ENCODE assay signal across 9 mouse cellular contexts in the genomic region with DNA sequence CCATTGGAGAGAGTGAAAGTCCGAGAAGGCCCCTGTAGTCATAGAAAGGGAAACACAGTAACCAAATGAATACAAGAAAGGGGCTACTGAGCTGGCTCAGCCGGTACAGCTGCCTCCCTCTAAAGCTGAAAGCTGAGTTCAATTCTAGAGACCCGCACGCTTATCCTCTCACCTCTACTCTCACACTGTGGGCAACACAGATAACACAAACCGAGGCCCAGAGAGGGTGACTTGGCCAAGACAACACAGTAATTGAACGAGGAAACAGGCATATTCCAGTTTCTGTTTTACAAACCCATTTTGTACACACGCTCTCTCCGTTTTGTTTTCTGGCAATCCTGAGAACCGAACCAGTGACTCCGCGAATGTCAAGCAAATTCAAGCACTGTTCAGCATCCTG. TPM values are rescaled to one million over a fixed set of nuclear protein-coding genes. Genes with fewer than 3 reads are reported as not detected.
DNase-seq lines count a peak whose midpoint lies in the region; ATAC-seq and TF ChIP-seq lines count a peak whose summit lies in the region.
"Had no signal": no experiment of that assay in that cellular context is flagged by ENCODE, and none has a peak within 500 bp of the region (broad histone marks: within the 10 kb centered on the region; RNA-seq: fewer than 3 reads in every experiment).

No protein-coding gene starts in this region.

- TF ChIP-seq POLR2A in lung, adult 2 months (IDR thresholded peaks at IDR 0.05; ENCODE audit: borderline replicate concordance, extremely low read depth, low read depth, low read length): no peak
- no peak for TF ChIP-seq POLR2A in olfactory bulb, adult 2 months (IDR thresholded peaks at IDR 0.05; ENCODE audit: insufficient read depth, low read depth, low read length)

- no peak for DNase-seq in lung, adult 2 months
- no peak for DNase-seq in left cerebral cortex, postnatal 10 days (ENCODE audit: extremely low spot score in 1 of 2, low spot score in 2 of 2)
- no peak for DNase-seq in left cerebral cortex, adult 8-10 months (ENCODE audit: low spot score in 2 of 2)
- no peak for DNase-seq in right cerebral cortex, postnatal 36 days (ENCODE audit: low spot score in 2 of 2)
- DNase-seq: adrenal gland, postnatal 36 days had no signal

- H3K27ac ChIP-seq in lung, embryonic 16.5 days (ENCODE audit: low read length): no peak overlapping the region
- no peak overlapping the region for H3K27ac ChIP-seq in limb, embryonic 12.5 days
- no peak overlapping the region for H3K27ac ChIP-seq in olfactory bulb, adult 2 months (ENCODE audit: insufficient read depth, low read depth, low read length)

- intact Hi-C loops in left cerebral cortex, postnatal 10 days (cut with DNase I): no loop called here

- no peaks in the 10 kb centered on the region for H3K36me3 ChIP-seq in lung, embryonic 16.5 days (ENCODE audit: control insufficient read depth, insufficient read depth, low read length)
- no peaks in the 10 kb centered on the region for H3K36me3 ChIP-seq in limb, embryonic 12.5 days

- H3K4me1 ChIP-seq in lung, embryonic 16.5 days (replicated peaks; ENCODE audit: control insufficient read depth, insufficient read depth, low read length): peaks cover 14% of the 10 kb centered on the region
- H3K4me1 ChIP-seq in lung, adult 2 months (ENCODE audit: control insufficient read depth, insufficient read depth, low read length): peaks cover 9% of the 10 kb centered on the region
- H3K4me1 ChIP-seq in limb, embryonic 12.5 days (replicated peaks): peaks cover 16% of the 10 kb centered on the region
- peaks cover 56% of the 10 kb centered on the region for H3K4me1 ChIP-seq in olfactory bulb, adult 2 months (ENCODE audit: control insufficient read depth, insufficient read depth, low read length)

- no peak for ATAC-seq in lung, embryonic 16.5 days (ENCODE audit: low read depth)
- ATAC-seq in erythroblast, adult 5-6 weeks (replicated peaks; ENCODE audit: low FRiP score, poor library complexity, severe bottlenecking): peak; percentile 39
- no peak for ATAC-seq in limb, embryonic 12.5 days (ENCODE audit: insufficient number of reproducible peaks, insufficient read depth, low FRiP score, low TSS enrichment, low read depth)

- peak overlapping the region; percentile 76 for H3K4me3 ChIP-seq in lung, embryonic 16.5 days (ENCODE audit: low read length)
- no peak overlapping the region for H3K4me3 ChIP-seq in lung, adult 2 months (replicated peaks; ENCODE audit: extremely low read depth, low read depth, low read length)
- peak overlapping the region; percentile 72 for H3K4me3 ChIP-seq in limb, embryonic 12.5 days (replicated peaks)
- H3K4me3 ChIP-seq in olfactory bulb, adult 2 months (ENCODE audit: insufficient read depth, low read depth, low read length): peak overlapping the region; percentile 64

- no peaks in the 10 kb centered on the region for H3K27me3 ChIP-seq in lung, embryonic 16.5 days (ENCODE audit: control insufficient read depth, insufficient read depth, low read depth, low read length)
- H3K27me3 ChIP-seq in limb, embryonic 12.5 days: no peaks in the 10 kb centered on the region

- 85% methylated on average over 11 of the region's 11 CpGs for WGBS in lung, embryonic 16.5 days
- 82% methylated on average over 11 of the region's 11 CpGs for WGBS in lung, adult 2 months
- 88% methylated on average over 11 of the region's 11 CpGs for WGBS in limb, embryonic 12.5 days
- 55% methylated on average over 11 of the region's 11 CpGs for WGBS in olfactory bulb, adult 2 months

- no peaks in the 10 kb centered on the region for H3K9me3 ChIP-seq in lung, embryonic 16.5 days (ENCODE audit: control insufficient read depth, low read length)
- no peaks in the 10 kb centered on the region for H3K9me3 ChIP-seq in limb, embryonic 12.5 days

- peak overlapping the region; percentile 71 for H3K4me2 ChIP-seq in lung, embryonic 16.5 days (ENCODE audit: low read depth, low read length)
- peak overlapping the region; percentile 97 for H3K4me2 ChIP-seq in limb, embryonic 12.5 days

- peak overlapping the region; percentile 76 for H3K9ac ChIP-seq in lung, embryonic 16.5 days (ENCODE audit: low read length)
- H3K9ac ChIP-seq in limb, embryonic 12.5 days (replicated peaks): peak overlapping the region; percentile 77; the same call in 1 of the 2 replicates

- no peak for TF ChIP-seq CTCF in lung, adult 2 months (IDR thresholded peaks at IDR 0.05; ENCODE audit: insufficient read depth, low read length)
- TF ChIP-seq CTCF in olfactory bulb, adult 2 months (IDR thresholded peaks at IDR 0.05; ENCODE audit: insufficient read depth, low read depth, low read length): no peak

RNA-seq across cellular contexts. Expression of a gene that starts 1.1 kb away (rescaled TPM):
- 64.5 and 65.1 TPM in 2 replicates for polyA plus RNA-seq in lung, embryonic 16.5 days (2015; fragmentation: Nextera tagmentation; extraction: Ambion mirVana)
- polyA plus RNA-seq in lung, adult 2 months (2012; rRNA removed): 7.7 and 11.8 TPM in 2 replicates
- 2.9 and 3.8 TPM in 2 replicates for total RNA-seq in erythroblast, adult 5-6 weeks (2015; ENCODE audit: low replicate concordance)
- 6.3 and 17.7 TPM in 2 replicates for total RNA-seq in erythroblast, adult 5-6 weeks (2017; ENCODE audit: low replicate concordance)
- polyA plus RNA-seq in limb, embryonic 12.5 days (2016; fragmentation: Nextera tagmentation; extraction: Ambion mirVana): 60.1 and 62.4 TPM in 2 replicates
- not detected in 2 replicates for polyA plus RNA-seq in olfactory bulb, adult 2 months (2012; ENCODE audit: insufficient read depth, insufficient read length, low replicate concordance, missing spikeins)
- total RNA-seq in left cerebral cortex, postnatal 10 days (2021): 10 to 100 TPM; 44.8 to 55.0 TPM
- total RNA-seq in left cerebral cortex, adult 8-10 months (2022): 10 to 100 TPM; 52.4 to 56.6 (median 55.3) TPM

RNA-seq across cellular contexts. Expression of a gene that starts 11.6 kb away (rescaled TPM):
- 10.0 and 10.7 TPM in 2 replicates for polyA plus RNA-seq in lung, embryonic 16.5 days (2015; fragmentation: Nextera tagmentation; extraction: Ambion mirVana)
- polyA plus RNA-seq in lung, adult 2 months (2012; rRNA removed): 8.0 and 9.7 TPM in 2 replicates
- total RNA-seq in erythroblast, adult 5-6 weeks (2015; ENCODE audit: low replicate concordance): not detected in 2 replicates
- total RNA-seq in erythroblast, adult 5-6 weeks (2017; ENCODE audit: low replicate concordance): not detected in 2 replicates
- 7.9 and 9.6 TPM in 2 replicates for polyA plus RNA-seq in limb, embryonic 12.5 days (2016; fragmentation: Nextera tagmentation; extraction: Ambion mirVana)
- polyA plus RNA-seq in olfactory bulb, adult 2 months (2012; ENCODE audit: insufficient read depth, insufficient read length, low replicate concordance, missing spikeins): not detected in 2 replicates
- 100 to 1,000 TPM; 154 to 156 TPM for total RNA-seq in left cerebral cortex, postnatal 10 days (2021)
- 10 to 100 TPM; 73.0 to 81.8 (median 75.8) TPM for total RNA-seq in left cerebral cortex, adult 8-10 months (2022)

RNA-seq across cellular contexts. Expression of a gene that starts 35.8 kb away (rescaled TPM):
- 37.7 and 41.7 TPM in 2 replicates for polyA plus RNA-seq in lung, embryonic 16.5 days (2015; fragmentation: Nextera tagmentation; extraction: Ambion mirVana)
- 35.6 and 41.0 TPM in 2 replicates for polyA plus RNA-seq in lung, adult 2 months (2012; rRNA removed)
- total RNA-seq in erythroblast, adult 5-6 weeks (2015; ENCODE audit: low replicate concordance): 2.3 and 20.3 TPM in 2 replicates
- total RNA-seq in erythroblast, adult 5-6 weeks (2017; ENCODE audit: low replicate concordance): 3.9 and 9.5 TPM in 2 replicates
- 16.7 and 17.1 TPM in 2 replicates for polyA plus RNA-seq in limb, embryonic 12.5 days (2016; fragmentation: Nextera tagmentation; extraction: Ambion mirVana)
- not detected in 2 replicates for polyA plus RNA-seq in olfactory bulb, adult 2 months (2012; ENCODE audit: insufficient read depth, insufficient read length, low replicate concordance, missing spikeins)
- total RNA-seq in left cerebral cortex, postnatal 10 days (2021): 100 to 1,000 TPM; 177 TPM
- total RNA-seq in left cerebral cortex, adult 8-10 months (2022): 100 to 1,000 TPM; 180 to 198 (median 188) TPM

RNA-seq across cellular contexts. Expression of a gene that starts 52.8 kb away (rescaled TPM):
- 171 and 180 TPM in 2 replicates for polyA plus RNA-seq in lung, embryonic 16.5 days (2015; fragmentation: Nextera tagmentation; extraction: Ambion mirVana)
- polyA plus RNA-seq in lung, adult 2 months (2012; rRNA removed): 147 and 242 TPM in 2 replicates
- 16.3 and 37.8 TPM in 2 replicates for total RNA-seq in erythroblast, adult 5-6 weeks (2015; ENCODE audit: low replicate concordance)
- total RNA-seq in erythroblast, adult 5-6 weeks (2017; ENCODE audit: low replicate concordance): 29.7 and 59.3 TPM in 2 replicates
- polyA plus RNA-seq in limb, embryonic 12.5 days (2016; fragmentation: Nextera tagmentation; extraction: Ambion mirVana): 139 and 143 TPM in 2 replicates
- polyA plus RNA-seq in olfactory bulb, adult 2 months (2012; ENCODE audit: insufficient read depth, insufficient read length, low replicate concordance, missing spikeins): 365 TPM in 1 of 2 replicates, not detected in the other
- 100 to 1,000 TPM; 392 to 412 TPM for total RNA-seq in left cerebral cortex, postnatal 10 days (2021)
- 100 to 1,000 TPM; 453 to 537 (median 485) TPM for total RNA-seq in left cerebral cortex, adult 8-10 months (2022)

RNA-seq across cellular contexts. Expression of a gene that starts 53.2 kb away (rescaled TPM):
- 146 and 148 TPM in 2 replicates for polyA plus RNA-seq in lung, embryonic 16.5 days (2015; fragmentation: Nextera tagmentation; extraction: Ambion mirVana)
- polyA plus RNA-seq in lung, adult 2 months (2012; rRNA removed): 23.6 and 34.4 TPM in 2 replicates
- 29.7 and 33.0 TPM in 2 replicates for total RNA-seq in erythroblast, adult 5-6 weeks (2015; ENCODE audit: low replicate concordance)
- total RNA-seq in erythroblast, adult 5-6 weeks (2017; ENCODE audit: low replicate concordance): 19.8 and 45.9 TPM in 2 replicates
- polyA plus RNA-seq in limb, embryonic 12.5 days (2016; fragmentation: Nextera tagmentation; extraction: Ambion mirVana): 147 and 168 TPM in 2 replicates
- polyA plus RNA-seq in olfactory bulb, adult 2 months (2012; ENCODE audit: insufficient read depth, insufficient read length, low replicate concordance, missing spikeins): not detected in 2 replicates
- total RNA-seq in left cerebral cortex, postnatal 10 days (2021): 10 to 100 TPM; 42.6 to 44.5 TPM
- 10 to 100 TPM; 38.1 to 43.5 (median 38.2) TPM for total RNA-seq in left cerebral cortex, adult 8-10 months (2022)
